Mouse (Mus musculus) T-cell, adult 2 months (primary cell): Measurements from ENCODE around the gene Defa36.
"Not testable (repeated sequence)": the region's sequence is repeated elsewhere in the genome, so short reads cannot be mapped to it uniquely, and the experiment has no call there.

Experiments
- DNase-seq: peaks from one replicate; pipeline ENCODE4 v3.0.0; 2022; ENCODE audit warnings: low spot score

Gene Defa36

DNA sequence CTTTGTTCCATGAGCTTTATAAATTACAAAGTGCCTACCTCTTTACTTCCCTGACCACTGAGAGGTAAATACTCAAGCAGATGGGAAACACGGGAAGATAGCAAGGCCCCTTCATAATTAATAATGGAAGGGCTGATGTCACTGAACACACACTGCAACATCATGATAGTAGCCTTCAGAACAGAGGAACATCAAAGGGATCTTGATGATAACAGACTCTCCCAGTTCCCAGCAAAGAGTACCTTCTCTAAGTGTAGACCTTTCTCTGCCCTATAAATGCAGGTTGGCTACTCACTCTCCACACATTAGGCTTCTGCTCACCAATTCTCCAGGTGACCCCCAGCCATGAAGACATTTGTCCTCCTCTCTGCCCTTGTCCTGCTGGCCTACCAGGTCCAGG lies at the start of gene Defa36:
Defa36 (plus strand) TSS at position 301 of the 400 bp plus-strand sequence.
- not testable (repeated sequence) for DNase-seq

DNA sequence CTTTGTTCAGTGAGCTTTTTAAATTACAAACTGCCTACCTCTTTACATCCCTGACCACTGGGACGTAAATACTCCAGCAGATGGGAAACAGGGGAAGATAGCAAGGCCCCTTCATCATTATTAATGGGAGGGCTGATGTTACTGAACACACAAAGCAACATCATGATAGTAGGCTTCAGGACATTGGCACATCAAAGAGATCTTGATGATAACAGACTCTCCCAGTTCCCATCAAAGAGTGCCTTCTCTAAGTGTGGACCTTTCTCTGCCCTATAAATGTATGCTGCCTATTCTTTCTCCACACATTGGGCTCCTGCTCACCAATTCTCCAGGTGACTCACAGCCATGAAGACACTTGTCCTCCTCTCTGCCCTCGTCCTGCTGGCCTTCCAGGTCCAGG lies 49.0 kb upstream of the Defa36 start, which contains the start of gene Defa2:
Defa2 (plus strand) TSS at position 301 of the 400 bp plus-strand sequence.
- not testable (repeated sequence) for DNase-seq

DNA sequence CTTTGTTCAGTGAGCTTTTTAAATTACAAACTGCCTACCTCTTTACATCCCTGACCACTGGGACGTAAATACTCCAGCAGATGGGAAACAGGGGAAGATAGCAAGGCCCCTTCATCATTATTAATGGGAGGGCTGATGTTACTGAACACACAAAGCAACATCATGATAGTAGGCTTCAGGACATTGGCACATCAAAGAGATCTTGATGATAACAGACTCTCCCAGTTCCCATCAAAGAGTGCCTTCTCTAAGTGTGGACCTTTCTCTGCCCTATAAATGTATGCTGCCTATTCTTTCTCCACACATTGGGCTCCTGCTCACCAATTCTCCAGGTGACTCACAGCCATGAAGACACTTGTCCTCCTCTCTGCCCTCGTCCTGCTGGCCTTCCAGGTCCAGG lies 35.7 kb upstream of the Defa36 start, which contains the start of gene Defa33:
Defa33 (plus strand) TSS at position 301 of the 400 bp plus-strand sequence.
- DNase-seq: not testable (repeated sequence)

DNA sequence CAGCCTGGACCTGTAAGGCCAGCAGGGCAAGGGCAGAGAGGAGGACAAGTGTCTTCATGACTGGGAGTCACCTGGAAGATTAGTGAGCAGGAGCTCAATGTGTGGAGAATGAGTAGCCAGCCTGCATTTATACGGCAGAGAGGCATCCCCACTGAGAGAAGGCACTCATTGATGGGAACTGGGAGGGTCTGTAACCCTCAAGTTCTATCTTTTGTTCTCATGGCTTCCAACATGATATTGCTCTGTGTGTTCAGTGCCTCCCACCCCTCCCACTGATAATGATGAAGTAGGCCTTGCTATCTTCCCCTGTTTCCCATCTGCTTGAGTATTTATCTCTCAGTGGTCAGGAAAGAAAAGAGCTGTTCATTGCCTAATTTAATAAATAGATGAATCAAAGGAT lies 29.2 kb downstream of the Defa36 start, which contains the start of gene Gm7849:
Gm7849 (minus strand) TSS at position 101 of the 400 bp plus-strand sequence.
- not testable (repeated sequence) for DNase-seq
